In genomic region chr5:137836611-137837010, GRCm38 (mm10) we compare ENCODE assay signal across 22 mouse cellular contexts. TPM values are rescaled to one million over a fixed set of nuclear protein-coding genes. Genes with fewer than 3 reads are reported as not detected.
"Had no signal": no experiment of that assay in that cellular context is flagged by ENCODE, and none has a peak within 500 bp of the region (broad histone marks: within the 10 kb centered on the region; RNA-seq: fewer than 3 reads in every experiment).

No protein-coding gene starts in this region.

- DNase-seq: liver, embryonic 13.5 days; liver, postnatal 0 days; lung, adult 2 months; lung, postnatal 10 days; midbrain, embryonic 14.5 days; retina, postnatal 1 day; right cerebral cortex, adult 18-20 months; right cerebral cortex, postnatal 25 days; right cerebral cortex, postnatal 4 days; thymus, adult 18-20 months; thymus, postnatal 14 days; thymus, postnatal 4 days had no signal

- H3K4me1 ChIP-seq: liver, embryonic 13.5 days; liver, embryonic 15.5 days; lung, embryonic 15.5 days; midbrain, embryonic 10.5 days; midbrain, embryonic 12.5 days; neural tube, embryonic 13.5 days; neural tube, embryonic 15.5 days had no signal

- H3K27ac ChIP-seq: liver, embryonic 13.5 days; liver, embryonic 15.5 days; lung, embryonic 15.5 days; midbrain, embryonic 10.5 days; midbrain, embryonic 12.5 days; neural tube, embryonic 13.5 days; neural tube, embryonic 15.5 days had no signal

- H3K4me3 ChIP-seq: liver, embryonic 13.5 days; liver, embryonic 15.5 days; lung, embryonic 15.5 days; midbrain, embryonic 10.5 days; midbrain, embryonic 12.5 days; myocyte; neural tube, embryonic 13.5 days; neural tube, embryonic 15.5 days had no signal

- ATAC-seq: liver, postnatal 0 days; midbrain, embryonic 16.5 days had no signal

RNA-seq across cellular contexts. Expression of gene Pilra, which starts 0.5 kb away (rescaled TPM):
- total RNA-seq: megakaryocyte-erythroid progenitor cell, adult 5-6 weeks had no signal

RNA-seq across cellular contexts. Expression of gene Pilrb1, which starts 21.3 kb away (rescaled TPM):
- total RNA-seq: megakaryocyte-erythroid progenitor cell, adult 5-6 weeks had no signal
- polyA plus RNA-seq: midbrain, embryonic 10.5 days; midbrain, embryonic 12.5 days; midbrain, embryonic 14.5 days; midbrain, embryonic 16.5 days; myocyte; neural tube, embryonic 11.5 days; neural tube, embryonic 13.5 days; neural tube, embryonic 15.5 days had no signal

RNA-seq across cellular contexts. Expression of gene Pilrb2, which starts 35.0 kb away (rescaled TPM):
- total RNA-seq: megakaryocyte-erythroid progenitor cell, adult 5-6 weeks had no signal
- polyA plus RNA-seq: midbrain, embryonic 10.5 days; midbrain, embryonic 12.5 days; midbrain, embryonic 16.5 days; myocyte; neural tube, embryonic 11.5 days; neural tube, embryonic 15.5 days had no signal
